Mouse (Mus musculus) Muller cell, postnatal 12 days (primary cell): ENCODE data around the gene Mosmo.

Experiments
- DNase-seq: peaks from one replicate; pipeline ENCODE4 v3.0.0-alpha.2; 2015; ENCODE audit errors: inconsistent ontology term

The Mosmo gene

GRCm38 (mm10) chr7:120767369-120767768 lies 90.0 kb downstream of the Mosmo start:
- no peak for DNase-seq

GRCm38 (mm10) chr7:120771389-120771788 lies 94.0 kb downstream of the Mosmo start:
- DNase-seq = no peak

- DNase-seq = no peak
Observed at GRCm38 (mm10) chr7:120778012-120778411, 100.6 kb downstream of the Mosmo start.
